Mouse (Mus musculus): ENCODE results near the gene Srp72. TPM values are rescaled to one million over a fixed set of nuclear protein-coding genes. Genes with fewer than 3 reads are reported as not detected.

Gene Srp72
- 87.6 and 88.2 TPM in 2 replicates for polyA plus RNA-seq (2015; fragmentation: Nextera tagmentation; extraction: Ambion mirVana)

GRCm38 (mm10) chr5:76974554-76975285 lies at the start of gene Srp72:
Gene Srp72 (plus strand): TSS chr5:76974683.
- peak within 1 kb of the TSS; percentile 83 for H3K9ac ChIP-seq
- WGBS = under 1% methylated on average over 60 of the region's 60 CpGs
- H3K36me3 ChIP-seq (replicated peaks) = peaks cover 10% of the 10 kb centered on the region; the same call in 1 of the 2 replicates
- peak within 1 kb of the TSS; percentile 99 for H3K4me3 ChIP-seq
- peak; percentile 95 for ATAC-seq (replicated peaks)
- peaks cover 20% of the 10 kb centered on the region for H3K4me1 ChIP-seq
- H3K27ac ChIP-seq = peak within 1 kb of the TSS; percentile 92
- no peaks in the 10 kb centered on the region for H3K27me3 ChIP-seq (replicated peaks)
- H3K9me3 ChIP-seq = no peaks in the 10 kb centered on the region
- H3K4me2 ChIP-seq = peak within 1 kb of the TSS; percentile 81

- WGBS = 85% methylated on average over 16 of the region's 16 CpGs
- H3K9me3 ChIP-seq = no peaks in the 10 kb centered on the region
- H3K27ac ChIP-seq = no peak overlapping the region
- no peak overlapping the region for H3K4me3 ChIP-seq
- H3K4me1 ChIP-seq = no peaks in the 10 kb centered on the region
- ATAC-seq (replicated peaks) = no peak
- H3K4me2 ChIP-seq = no peak overlapping the region
- H3K27me3 ChIP-seq (replicated peaks) = no peaks in the 10 kb centered on the region
- H3K36me3 ChIP-seq (replicated peaks) = peaks cover 10% of the 10 kb centered on the region
- no peak overlapping the region for H3K9ac ChIP-seq
Observed at GRCm38 (mm10) chr5:76928124-76928832, 46.2 kb upstream of the Srp72 start.

- Histone ChIP-seq H3K27ac (no peak overlapping the region), H3K4me1 (no peaks in the 10 kb centered on the region), H3K9me3 (no peaks in the 10 kb centered on the region), H3K27me3 (replicated peaks) (no peaks in the 10 kb centered on the region), H3K9ac (no peak overlapping the region), H3K4me2 (no peak overlapping the region), H3K36me3 (replicated peaks) (peaks cover 10% of the 10 kb centered on the region), H3K4me3 (no peak overlapping the region)
- no peak for ATAC-seq (replicated peaks)
- 82% methylated on average over 7 of the region's 7 CpGs for WGBS
Observed at GRCm38 (mm10) chr5:76929180-76929877, 45.2 kb upstream of the Srp72 start.

GRCm38 (mm10) chr5:76939717-76940116 lies 34.8 kb upstream of the Srp72 start:
- no peak overlapping the region for H3K4me2 ChIP-seq
- no peaks in the 10 kb centered on the region for H3K4me1 ChIP-seq
- no peaks in the 10 kb centered on the region for H3K36me3 ChIP-seq (replicated peaks)
- no peak for ATAC-seq (replicated peaks)
- 96% methylated on average over 8 of the region's 8 CpGs for WGBS
- H3K9ac ChIP-seq = no peak overlapping the region
- no peaks in the 10 kb centered on the region for H3K9me3 ChIP-seq
- H3K4me3 ChIP-seq = no peak overlapping the region
- no peaks in the 10 kb centered on the region for H3K27me3 ChIP-seq (replicated peaks)
- H3K27ac ChIP-seq = no peak overlapping the region

- no peaks in the 10 kb centered on the region for H3K9me3 ChIP-seq
- H3K4me1 ChIP-seq = no peaks in the 10 kb centered on the region
- no peaks in the 10 kb centered on the region for H3K27me3 ChIP-seq (replicated peaks)
- H3K4me2 ChIP-seq = no peak overlapping the region
- no peaks in the 10 kb centered on the region for H3K36me3 ChIP-seq (replicated peaks)
- H3K27ac ChIP-seq = no peak overlapping the region
- ATAC-seq (replicated peaks) = no peak
- WGBS = 92% methylated on average over 4 of the region's 4 CpGs
- H3K4me3 ChIP-seq = no peak overlapping the region
- H3K9ac ChIP-seq = no peak overlapping the region
Observed at GRCm38 (mm10) chr5:76941975-76942374, 32.5 kb upstream of the Srp72 start.

GRCm38 (mm10) chr5:76942505-76942904 lies 32.0 kb upstream of the Srp72 start:
- 93% methylated on average over 4 of the region's 4 CpGs for WGBS
- H3K4me3 ChIP-seq = no peak overlapping the region

GRCm38 (mm10) chr5:76944965-76945677 lies 29.4 kb upstream of the Srp72 start:
- Histone ChIP-seq H3K4me3 (no peak overlapping the region), H3K4me2 (no peak overlapping the region), H3K27ac (no peak overlapping the region), H3K27me3 (replicated peaks) (no peaks in the 10 kb centered on the region), H3K9me3 (no peaks in the 10 kb centered on the region), H3K9ac (no peak overlapping the region), H3K4me1 (peaks cover 8% of the 10 kb centered on the region), H3K36me3 (replicated peaks) (no peaks in the 10 kb centered on the region)
- 81% methylated on average over 6 of the region's 6 CpGs for WGBS
- no peak for ATAC-seq (replicated peaks)

More at GRCm38 (mm10) chr5:76942505-76942904, 32.0 kb upstream of the Srp72 start:
- H3K9ac ChIP-seq = no peak overlapping the region
- no peak for ATAC-seq (replicated peaks)
- no peaks in the 10 kb centered on the region for H3K36me3 ChIP-seq (replicated peaks)
- no peaks in the 10 kb centered on the region for H3K9me3 ChIP-seq
- no peak overlapping the region for H3K27ac ChIP-seq
- H3K27me3 ChIP-seq (replicated peaks) = no peaks in the 10 kb centered on the region
- no peak overlapping the region for H3K4me2 ChIP-seq
- H3K4me1 ChIP-seq = no peaks in the 10 kb centered on the region

- ATAC-seq (replicated peaks) = no peak
- Histone ChIP-seq H3K4me3 (no peak overlapping the region), H3K9ac (no peak overlapping the region), H3K36me3 (replicated peaks) (no peaks in the 10 kb centered on the region), H3K9me3 (no peaks in the 10 kb centered on the region), H3K27me3 (replicated peaks) (no peaks in the 10 kb centered on the region), H3K27ac (no peak overlapping the region), H3K4me1 (peaks cover 14% of the 10 kb centered on the region), H3K4me2 (no peak overlapping the region)
- WGBS = 74% methylated on average over 2 of the region's 2 CpGs
Observed at GRCm38 (mm10) chr5:76945678-76946033, 28.8 kb upstream of the Srp72 start.

- WGBS = 96% methylated on average over 4 of the region's 4 CpGs
- Histone ChIP-seq H3K36me3 (replicated peaks) (no peaks in the 10 kb centered on the region), H3K4me3 (no peak overlapping the region), H3K27ac (no peak overlapping the region), H3K9me3 (no peaks in the 10 kb centered on the region), H3K27me3 (replicated peaks) (no peaks in the 10 kb centered on the region), H3K9ac (no peak overlapping the region), H3K4me2 (no peak overlapping the region), H3K4me1 (peaks cover 17% of the 10 kb centered on the region)
- ATAC-seq (replicated peaks) = no peak
Observed at GRCm38 (mm10) chr5:76947142-76947541, 27.3 kb upstream of the Srp72 start.

- H3K4me1 ChIP-seq = peaks cover 23% of the 10 kb centered on the region
- 93% methylated on average over 4 of the region's 4 CpGs for WGBS
Observed at GRCm38 (mm10) chr5:76947758-76948157, 26.7 kb upstream of the Srp72 start.

GRCm38 (mm10) chr5:76950343-76951105 lies 24.0 kb upstream of the Srp72 start:
- Histone ChIP-seq H3K27ac (peak overlapping the region; percentile 82), H3K9me3 (no peaks in the 10 kb centered on the region), H3K36me3 (replicated peaks) (no peaks in the 10 kb centered on the region), H3K4me3 (peak overlapping the region; percentile 65), H3K9ac (peak overlapping the region; percentile 63), H3K4me1 (peaks cover 25% of the 10 kb centered on the region), H3K4me2 (peak overlapping the region; percentile 93), H3K27me3 (replicated peaks) (no peaks in the 10 kb centered on the region)
- under 1% methylated on average over 24 of the region's 24 CpGs for WGBS
- no peak; the same call in 1 of the 2 replicates for ATAC-seq (replicated peaks)

More at GRCm38 (mm10) chr5:76947758-76948157, 26.7 kb upstream of the Srp72 start:
- no peak for ATAC-seq (replicated peaks)
- Histone ChIP-seq H3K4me2 (no peak overlapping the region), H3K27me3 (replicated peaks) (no peaks in the 10 kb centered on the region), H3K36me3 (replicated peaks) (no peaks in the 10 kb centered on the region), H3K9ac (no peak overlapping the region), H3K9me3 (no peaks in the 10 kb centered on the region), H3K27ac (no peak overlapping the region), H3K4me3 (no peak overlapping the region)
